Mouse (Mus musculus): ENCODE measurements around the gene Pnrc1. TPM values are rescaled to one million over a fixed set of nuclear protein-coding genes. Genes with fewer than 3 reads are reported as not detected.

Gene Pnrc1
- total and polyA plus RNA-seq, 3 experiments = 27.8 to 35.3 (median 32.2) TPM

DNA sequence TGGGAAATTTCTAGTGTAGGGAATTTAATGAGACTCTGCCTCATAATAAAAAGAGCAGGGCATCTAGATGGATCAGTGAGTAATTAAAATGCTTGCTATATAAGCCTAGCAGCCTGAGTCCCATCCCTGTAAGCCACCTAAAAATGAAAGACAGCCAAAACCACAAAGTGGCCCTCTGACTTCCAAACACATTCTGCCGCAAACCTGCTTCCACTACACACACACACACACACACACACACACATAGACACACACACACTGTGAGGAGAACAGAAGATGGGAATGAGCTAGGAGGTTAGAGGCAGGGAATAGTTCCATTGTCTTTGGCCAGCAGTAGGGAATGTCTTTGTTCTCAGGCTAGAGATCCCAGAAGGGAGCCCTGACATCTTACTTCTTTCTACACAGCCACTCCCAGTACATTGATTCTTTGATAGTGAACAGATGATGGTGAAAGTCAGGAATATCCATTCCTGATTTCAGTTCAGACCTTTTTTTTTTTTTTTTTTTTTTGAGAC, 40.2 kb downstream of the Pnrc1 start:
- H3K27ac ChIP-seq (ENCODE audit: insufficient read depth, low read depth) = no peak overlapping the region
- in situ Hi-C loops (cut with MboI; ENCODE audit: low pct_ligation_motif_present, low pct_unique_long_range_greater_than_20kb, low sequenced_read_pairs) (no loop called here), dilution Hi-C loops (cut with MboI; ENCODE audit: extremely low pct_ligation_motif_present, extremely low pct_unique_long_range_greater_than_20kb, low sequenced_read_pairs) (no loop called here)
- no peaks in the 10 kb centered on the region for H3K9me3 ChIP-seq (replicated peaks; ENCODE audit: low read length)
- peaks cover 5 to 20% of the 10 kb centered on the region in 2 experiments for H3K4me1 ChIP-seq (ENCODE audit: control insufficient read depth in 1 of 2, insufficient read depth in 2 of 2)
- no peak overlapping the region for H3K9ac ChIP-seq (ENCODE audit: insufficient read depth, low read depth)
- no peak for TF ChIP-seq ZKSCAN1 (IDR thresholded peaks at IDR 0.05; ENCODE audit: borderline replicate concordance, low read depth, low read length)
- TF ChIP-seq RAD21 (IDR thresholded peaks at IDR 0.05; ENCODE audit: low read depth, low read length) = no peak
- no peak for TF ChIP-seq CHD1 (IDR thresholded peaks at IDR 0.05; ENCODE audit: low read depth, low read length)
- no peak for TF ChIP-seq SMC3 (IDR thresholded peaks at IDR 0.05; ENCODE audit: low read depth, low read length)
- TF ChIP-seq HCFC1 (IDR thresholded peaks at IDR 0.05; ENCODE audit: low read depth, low read length) = no peak
- no peak for TF ChIP-seq TCF12 (IDR thresholded peaks at IDR 0.05; ENCODE audit: low read depth, low read length)
- TF ChIP-seq ZMIZ1 (IDR thresholded peaks at IDR 0.05; ENCODE audit: low read depth, low read length) = no peak
- TF ChIP-seq CTCF (conservative IDR thresholded peaks at IDR 0.05 in 1 of 2, IDR thresholded peaks at IDR 0.05 in 1 of 2; ENCODE audit: low read depth in 2 of 2, low read length in 2 of 2) = no peak
- TF ChIP-seq USF1 (IDR thresholded peaks at IDR 0.05; ENCODE audit: low read depth, low read length) = no peak
- TF ChIP-seq POLR2A (IDR thresholded peaks at IDR 0.05; ENCODE audit: low read depth, low read length) = no peak
- no peak for TF ChIP-seq UBTF (IDR thresholded peaks at IDR 0.05; ENCODE audit: low read depth, low read length)
- TF ChIP-seq RCOR1 (conservative IDR thresholded peaks at IDR 0.05; ENCODE audit: low read depth, low read length) = no peak
- no peak for TF ChIP-seq CHD2 (IDR thresholded peaks at IDR 0.05; ENCODE audit: low read length)
- TF ChIP-seq BHLHE40 (IDR thresholded peaks at IDR 0.05; ENCODE audit: low read depth, low read length) = no peak
- TF ChIP-seq MYC (IDR thresholded peaks at IDR 0.05; ENCODE audit: low read depth, low read length) = no peak
- TF ChIP-seq NELFE (IDR thresholded peaks at IDR 0.05; ENCODE audit: low read depth, low read length) = no peak
- no peak for TF ChIP-seq JUND (conservative IDR thresholded peaks at IDR 0.05; ENCODE audit: low read depth, low read length)
- no peak for TF ChIP-seq MAX (IDR thresholded peaks at IDR 0.05; ENCODE audit: low read length)
- no peak for TF ChIP-seq GABPA (IDR thresholded peaks at IDR 0.05; ENCODE audit: insufficient replicate concordance, low read depth, low read length)
- no peaks in the 10 kb centered on the region for H3K27me3 ChIP-seq (replicated peaks)
- peaks cover 10 to 14% of the 10 kb centered on the region in 2 experiments for H3K36me3 ChIP-seq (replicated peaks in 1 of 2; ENCODE audit: control insufficient read depth in 1 of 2, insufficient read depth in 1 of 2, low read length in 1 of 2)
- peaks cover 16% of the 10 kb centered on the region for H3K79me2 ChIP-seq (replicated peaks; ENCODE audit: control insufficient read depth, extremely low read depth, insufficient read depth, poor library complexity, severe bottlenecking)
- no peak for DNase-seq (ENCODE audit: extremely low read depth)
- no peak overlapping the region for H3K4me2 ChIP-seq (ENCODE audit: insufficient read depth, low read depth, poor library complexity, severe bottlenecking)
- no peak overlapping the region for H3K4me3 ChIP-seq (replicated peaks in 1 of 3; ENCODE audit: low read depth in 2 of 3, low read length in 2 of 3, poor library complexity in 1 of 3)

DNA sequence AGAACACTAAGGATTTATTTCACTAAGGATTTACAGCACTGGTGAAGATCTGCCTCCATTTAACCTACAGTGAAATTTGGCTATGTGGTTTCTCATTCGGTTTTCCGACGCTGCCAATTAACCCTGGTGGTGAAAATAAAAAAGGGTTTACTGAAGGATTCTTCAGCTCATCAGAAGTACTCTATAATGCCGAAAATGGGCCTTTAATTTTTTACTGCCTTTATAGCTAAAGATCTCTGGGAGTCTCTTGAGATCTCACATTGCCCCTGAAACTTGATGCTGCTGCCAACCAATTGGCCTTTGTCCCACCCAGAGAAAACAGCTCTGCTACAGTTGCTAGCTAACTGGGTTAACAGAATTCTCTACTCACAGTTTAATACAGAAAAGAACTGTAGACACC, 41.0 kb downstream of the Pnrc1 start:
- peak overlapping the region; percentile 67 for H3K4me2 ChIP-seq (ENCODE audit: insufficient read depth, low read depth, poor library complexity, severe bottlenecking)

More for the DNA sequence above, 41.0 kb downstream of the Pnrc1 start:
- H3K36me3 ChIP-seq (replicated peaks in 1 of 2; ENCODE audit: control insufficient read depth in 1 of 2, insufficient read depth in 1 of 2, low read length in 1 of 2) = peaks cover 17 to 23% of the 10 kb centered on the region in 2 experiments
- no peak overlapping the region for H3K27ac ChIP-seq (ENCODE audit: insufficient read depth, low read depth)
- peak overlapping the region in 2 of 3 experiments; percentile 55 to 83 for H3K4me3 ChIP-seq (replicated peaks in 1 of 3; ENCODE audit: low read depth in 2 of 3, low read length in 2 of 3, poor library complexity in 1 of 3)
- no peak for TF ChIP-seq ELF1 (IDR thresholded peaks at IDR 0.05; ENCODE audit: low read depth, low read length)
- TF ChIP-seq ETS1 (conservative IDR thresholded peaks at IDR 0.05; ENCODE audit: low read depth, low read length) = no peak
- no peak for TF ChIP-seq TCF12 (IDR thresholded peaks at IDR 0.05; ENCODE audit: low read depth, low read length)
- no peak for TF ChIP-seq ZMIZ1 (IDR thresholded peaks at IDR 0.05; ENCODE audit: low read depth, low read length)
- no peak for TF ChIP-seq MEF2A (IDR thresholded peaks at IDR 0.05; ENCODE audit: borderline replicate concordance, low read depth, low read length)
- TF ChIP-seq JUND (conservative IDR thresholded peaks at IDR 0.05; ENCODE audit: low read depth, low read length) = no peak
- no peak for TF ChIP-seq GABPA (IDR thresholded peaks at IDR 0.05; ENCODE audit: insufficient replicate concordance, low read depth, low read length)
- TF ChIP-seq MXI1 (IDR thresholded peaks at IDR 0.05; ENCODE audit: low read depth, low read length) = no peak
- no peak for TF ChIP-seq MAZ (IDR thresholded peaks at IDR 0.05; ENCODE audit: low read depth, low read length)
- TF ChIP-seq USF1 (IDR thresholded peaks at IDR 0.05; ENCODE audit: low read depth, low read length) = no peak
- TF ChIP-seq E2F4 (IDR thresholded peaks at IDR 0.05; ENCODE audit: insufficient replicate concordance, low read depth, low read length) = no peak
- TF ChIP-seq SIN3A (IDR thresholded peaks at IDR 0.05; ENCODE audit: low read length) = no peak
- no peak for TF ChIP-seq RAD21 (IDR thresholded peaks at IDR 0.05; ENCODE audit: low read depth, low read length)
- TF ChIP-seq CHD2 (IDR thresholded peaks at IDR 0.05; ENCODE audit: low read length) = no peak
- TF ChIP-seq BHLHE40 (IDR thresholded peaks at IDR 0.05; ENCODE audit: low read depth, low read length) = no peak
- peaks cover 5 to 20% of the 10 kb centered on the region in 2 experiments for H3K4me1 ChIP-seq (ENCODE audit: control insufficient read depth in 1 of 2, insufficient read depth in 2 of 2)
- dilution Hi-C loops (cut with MboI; ENCODE audit: extremely low pct_ligation_motif_present, extremely low pct_unique_long_range_greater_than_20kb, low sequenced_read_pairs) = no loop called here
- no peak for DNase-seq (ENCODE audit: extremely low read depth)
- peaks cover 16% of the 10 kb centered on the region for H3K79me2 ChIP-seq (replicated peaks; ENCODE audit: control insufficient read depth, extremely low read depth, insufficient read depth, poor library complexity, severe bottlenecking)
- H3K9me3 ChIP-seq (replicated peaks; ENCODE audit: low read length) = no peaks in the 10 kb centered on the region
- H3K27me3 ChIP-seq (replicated peaks) = no peaks in the 10 kb centered on the region
- in situ Hi-C loops (cut with MboI; ENCODE audit: low pct_ligation_motif_present, low pct_unique_long_range_greater_than_20kb, low sequenced_read_pairs) = no loop called here
- H3K9ac ChIP-seq (ENCODE audit: insufficient read depth, low read depth) = peak overlapping the region; percentile 77
